Mouse (Mus musculus): ENCODE results near the gene Cel.

DNA sequence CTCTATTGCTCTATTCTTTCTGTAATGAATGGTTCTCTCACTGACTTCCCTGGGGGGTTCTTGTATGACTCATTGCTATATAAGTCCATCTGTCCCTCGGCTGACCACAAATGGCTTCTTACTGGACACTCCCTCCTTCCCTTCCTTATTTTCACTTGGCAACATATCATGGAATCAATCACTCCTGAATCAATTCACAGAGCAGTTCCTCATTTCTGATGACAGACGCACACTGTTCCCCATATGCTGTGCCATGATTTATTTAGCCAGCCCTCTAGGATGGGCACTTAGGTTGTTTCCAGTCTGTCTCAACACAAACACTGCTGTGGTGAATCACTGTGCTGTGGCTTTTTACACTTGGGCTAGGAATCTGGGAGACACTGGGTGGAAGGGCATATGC lies 28.3 kb upstream of the Cel start:
- no peak for TF ChIP-seq CTCF (IDR thresholded peaks at IDR 0.05; ENCODE audit: low read depth)
- TF ChIP-seq EP300 (IDR thresholded peaks at IDR 0.05; ENCODE audit: low read depth), result no peak

Data from liver, embryonic 14.5 days (tissue).